Mouse (Mus musculus): Measurements from ENCODE around the gene Auts2.

Gene Auts2

GRCm38 (mm10) chr5:131832891-131833876 is 710.0 kb downstream of the Auts2 start:
- no peak for DNase-seq (ENCODE audit: low spot score)

- no peak for DNase-seq (ENCODE audit: low spot score)
Measured at GRCm38 (mm10) chr5:131830111-131830510, 713.0 kb downstream of the Auts2 start.

GRCm38 (mm10) chr5:131829248-131829647 is 713.9 kb downstream of the Auts2 start:
- DNase-seq (ENCODE audit: low spot score): no peak

GRCm38 (mm10) chr5:131828607-131829006 is 714.5 kb downstream of the Auts2 start:
- no peak for DNase-seq (ENCODE audit: low spot score)

- no peak for DNase-seq (ENCODE audit: low spot score)
Measured at GRCm38 (mm10) chr5:131826362-131827261, 716.5 kb downstream of the Auts2 start.

- DNase-seq (ENCODE audit: low spot score): no peak
Measured at GRCm38 (mm10) chr5:131825421-131825820, 717.7 kb downstream of the Auts2 start.

GRCm38 (mm10) chr5:131824197-131824991 is 718.8 kb downstream of the Auts2 start:
- DNase-seq (ENCODE audit: low spot score): no peak

GRCm38 (mm10) chr5:131821461-131821860 is 721.7 kb downstream of the Auts2 start:
- DNase-seq (ENCODE audit: low spot score): no peak

GRCm38 (mm10) chr5:131819251-131819691 is 723.9 kb downstream of the Auts2 start:
- no peak for DNase-seq (ENCODE audit: low spot score)

- DNase-seq (ENCODE audit: low spot score): no peak
Measured at GRCm38 (mm10) chr5:131815498-131815897, 727.6 kb downstream of the Auts2 start.

- no peak for DNase-seq (ENCODE audit: low spot score)
Measured at GRCm38 (mm10) chr5:131814503-131815003, 728.6 kb downstream of the Auts2 start.

- no peak for DNase-seq (ENCODE audit: low spot score)
Measured at GRCm38 (mm10) chr5:131813952-131814502, 729.1 kb downstream of the Auts2 start.

- DNase-seq (ENCODE audit: low spot score): peak; percentile 60
Measured at GRCm38 (mm10) chr5:131813331-131813781, 729.8 kb downstream of the Auts2 start.

GRCm38 (mm10) chr5:131812483-131813063 is 730.6 kb downstream of the Auts2 start:
- no peak for DNase-seq (ENCODE audit: low spot score)

- no peak for DNase-seq (ENCODE audit: low spot score)
Measured at GRCm38 (mm10) chr5:131806350-131806749, 736.8 kb downstream of the Auts2 start.

GRCm38 (mm10) chr5:131805277-131805676 is 737.9 kb downstream of the Auts2 start:
- no peak for DNase-seq (ENCODE audit: low spot score)

- DNase-seq (ENCODE audit: low spot score): no peak
Measured at GRCm38 (mm10) chr5:131803609-131804008, 739.5 kb downstream of the Auts2 start.

GRCm38 (mm10) chr5:131802340-131803036 is 740.7 kb downstream of the Auts2 start:
- DNase-seq (ENCODE audit: low spot score): no peak

GRCm38 (mm10) chr5:131801924-131802323 is 741.2 kb downstream of the Auts2 start:
- DNase-seq (ENCODE audit: low spot score): no peak

GRCm38 (mm10) chr5:131798373-131798772 is 744.8 kb downstream of the Auts2 start:
- no peak for DNase-seq (ENCODE audit: low spot score)

Measured in left cerebral cortex, adult 11 months (tissue).